Mouse (Mus musculus): ENCODE data around the gene Btnl1. TPM values are rescaled to one million over a fixed set of nuclear protein-coding genes. Genes with fewer than 3 reads are reported as not detected.

Gene Btnl1
- polyA plus RNA-seq, 1 experiment from 2014 or later = not detected

Other genes with a start within 250 kb of the Btnl1 start
- gene H2-DMb2, start 233.8 kb upstream of the Btnl1 start, polyA plus RNA-seq (2015; fragmentation: Nextera tagmentation; extraction: Ambion mirVana) = 0.67 and 1.1 TPM in 2 replicates
- 2.0 and 2.6 TPM in 2 replicates for gene H2-DMb1, start 224.1 kb upstream of the Btnl1 start, polyA plus RNA-seq (2015; fragmentation: Nextera tagmentation; extraction: Ambion mirVana)
- 8.4 and 9.5 TPM in 2 replicates for gene Tap1, start 189.6 kb upstream of the Btnl1 start, polyA plus RNA-seq (2015; fragmentation: Nextera tagmentation; extraction: Ambion mirVana)
- 2.3 and 3.8 TPM in 2 replicates for gene Psmb9, start 189.4 kb upstream of the Btnl1 start, polyA plus RNA-seq (2015; fragmentation: Nextera tagmentation; extraction: Ambion mirVana)
- 4.3 and 5.7 TPM in 2 replicates for gene Psmb8, start 179.4 kb upstream of the Btnl1 start, polyA plus RNA-seq (2015; fragmentation: Nextera tagmentation; extraction: Ambion mirVana)
- 3.5 and 3.7 TPM in 2 replicates for gene Tap2, start 173.6 kb upstream of the Btnl1 start, polyA plus RNA-seq (2015; fragmentation: Nextera tagmentation; extraction: Ambion mirVana)
- gene H2-Ob, start 138.2 kb upstream of the Btnl1 start, polyA plus RNA-seq (2015; fragmentation: Nextera tagmentation; extraction: Ambion mirVana) = not detected in 2 replicates
- 5.3 and 5.6 TPM in 2 replicates for gene H2-Ab1, start 119.4 kb upstream of the Btnl1 start, polyA plus RNA-seq (2015; fragmentation: Nextera tagmentation; extraction: Ambion mirVana)
- 0.73 and 0.98 TPM in 2 replicates for gene H2-Aa, start 89.3 kb upstream of the Btnl1 start, polyA plus RNA-seq (2015; fragmentation: Nextera tagmentation; extraction: Ambion mirVana)
- 1.3 and 3.4 TPM in 2 replicates for gene H2-Eb1, start 71.3 kb upstream of the Btnl1 start, polyA plus RNA-seq (2015; fragmentation: Nextera tagmentation; extraction: Ambion mirVana)
- not detected in 2 replicates for gene H2-Eb2, start 51.5 kb upstream of the Btnl1 start, polyA plus RNA-seq (2015; fragmentation: Nextera tagmentation; extraction: Ambion mirVana)
- 0.13 and 0.17 TPM in 2 replicates for gene Btnl2, start 22.3 kb upstream of the Btnl1 start, polyA plus RNA-seq (2015; fragmentation: Nextera tagmentation; extraction: Ambion mirVana)
- 0.52 and 0.96 TPM in 2 replicates for gene BC051142, start 21.7 kb downstream of the Btnl1 start, polyA plus RNA-seq (2015; fragmentation: Nextera tagmentation; extraction: Ambion mirVana)
- gene Btnl4, start 100.2 kb downstream of the Btnl1 start, polyA plus RNA-seq (2015; fragmentation: Nextera tagmentation; extraction: Ambion mirVana) = not detected in 2 replicates
- gene Btnl6, start 140.2 kb downstream of the Btnl1 start, polyA plus RNA-seq (2015; fragmentation: Nextera tagmentation; extraction: Ambion mirVana) = 0.54 TPM in 1 of 2 replicates, not detected in the other
- gene Notch4, start 187.1 kb downstream of the Btnl1 start, polyA plus RNA-seq (2015; fragmentation: Nextera tagmentation; extraction: Ambion mirVana) = 4.4 and 5.0 TPM in 2 replicates
- gene Gpsm3, start 212.7 kb downstream of the Btnl1 start, polyA plus RNA-seq (2015; fragmentation: Nextera tagmentation; extraction: Ambion mirVana) = 5.3 and 6.0 TPM in 2 replicates
- 14.8 and 19.2 TPM in 2 replicates for gene Pbx2, start 214.1 kb downstream of the Btnl1 start, polyA plus RNA-seq (2015; fragmentation: Nextera tagmentation; extraction: Ambion mirVana)
- gene Ager, start 220.7 kb downstream of the Btnl1 start, polyA plus RNA-seq (2015; fragmentation: Nextera tagmentation; extraction: Ambion mirVana) = 3.6 and 4.2 TPM in 2 replicates
- 130 and 132 TPM in 2 replicates for gene Rnf5, start 226.6 kb downstream of the Btnl1 start, polyA plus RNA-seq (2015; fragmentation: Nextera tagmentation; extraction: Ambion mirVana)
- 50.7 and 57.5 TPM in 2 replicates for gene Agpat1, start 227.1 kb downstream of the Btnl1 start, polyA plus RNA-seq (2015; fragmentation: Nextera tagmentation; extraction: Ambion mirVana)
- gene Egfl8, start 238.8 kb downstream of the Btnl1 start, polyA plus RNA-seq (2015; fragmentation: Nextera tagmentation; extraction: Ambion mirVana) = 7.5 and 10.2 TPM in 2 replicates